Mouse (Mus musculus) hindbrain, embryonic 10.5 days (tissue): ENCODE data around the gene Mpnd. TPM values are rescaled to one million over a fixed set of nuclear protein-coding genes. Genes with fewer than 3 reads are reported as not detected.

Experiments used
- DNase-seq: peaks from one replicate; pipeline ENCODE4 v3.0.0-alpha.2; 2017; ENCODE audit warnings: low spot score
- H3K27ac ChIP-seq: fragments of 300-500 bp; sonication (generic); 2 replicates; pipeline ENCODE4 v1.5.1; 2016; ENCODE audit warnings: mild to moderate bottlenecking, moderate library complexity
- H3K27me3 ChIP-seq: fragments of 300-500 bp; sonication (generic); 2 replicates; pipeline ENCODE4 v1.6.1; 2016; ENCODE audit warnings: mild to moderate bottlenecking; ENCODE audit not compliant: poor library complexity, insufficient read depth, severe bottlenecking
- H3K36me3 ChIP-seq: fragments of 300-500 bp; sonication (generic); 2 replicates; pipeline ENCODE4 v1.6.1; 2016; ENCODE audit warnings: mild to moderate bottlenecking, moderate library complexity
- H3K4me1 ChIP-seq: fragments of 300-500 bp; sonication (generic); replicated peaks from 2 replicates; pipeline ENCODE4 v1.6.1; 2016; ENCODE audit warnings: mild to moderate bottlenecking
- H3K4me3 ChIP-seq: fragments of 300-500 bp; sonication (generic); 2 replicates; pipeline ENCODE4 v1.5.1; 2016; ENCODE audit warnings: mild to moderate bottlenecking, moderate library complexity
- H3K9me3 ChIP-seq: fragments of 300-500 bp; sonication (generic); 2 replicates; pipeline ENCODE4 v1.6.1; 2016; ENCODE audit warnings: mild to moderate bottlenecking, moderate library complexity
- WGBS: fragments of 180-500 bp; shearing (Covaris S2); methylation state at CpG from one replicate; pipeline ENCODE4 v1.1.7; 2016; 5-methylcytosine and 5-hydroxymethylcytosine counted together
- polyA plus RNA-seq: library from polyadenylated mRNA; unstranded; fragments of >200 nt; fragmentation: Nextera tagmentation; extraction: Ambion mirVana; gene quantifications from 2 replicates; pipeline ENCODE4 v1.2.1, GENCODE M21; 2016

The Mpnd gene
- polyA plus RNA-seq, 1 experiment from 2014 or later: 177 TPM

DNA sequence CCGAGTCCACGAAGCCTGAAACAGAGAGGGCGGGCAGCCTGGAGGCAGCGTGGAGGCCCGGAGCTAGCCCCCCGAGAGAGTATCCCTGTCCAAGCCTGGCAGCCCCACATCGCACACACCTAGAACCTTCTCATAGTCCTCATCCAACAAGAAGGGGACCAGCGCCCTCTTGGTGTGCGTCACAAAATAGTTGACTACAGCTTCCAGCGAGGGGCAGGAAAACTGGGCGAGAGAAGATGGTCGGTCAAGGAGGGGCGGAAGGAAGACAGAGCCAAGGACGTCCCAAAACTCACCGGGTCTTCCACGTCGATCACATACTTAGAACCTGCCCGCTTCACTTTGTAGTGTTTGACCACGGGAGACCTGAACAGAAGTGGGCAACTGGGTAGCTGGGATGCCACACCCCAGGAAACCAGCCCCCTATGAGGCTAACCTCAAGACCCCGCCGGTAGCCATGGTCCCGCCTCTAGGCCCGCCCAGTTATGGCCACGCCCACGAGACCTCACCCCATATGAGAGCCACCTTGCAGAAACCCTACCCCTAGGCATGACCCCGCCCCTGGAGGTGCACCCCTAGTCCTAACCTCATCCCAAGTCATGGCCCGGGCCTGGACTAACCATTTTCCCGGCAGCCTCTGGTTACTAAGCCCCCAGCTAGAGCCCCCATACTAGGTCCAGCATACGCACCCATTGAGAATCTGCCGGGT lies 5.6 kb upstream of the Mpnd start:
- peak; percentile 36 for DNase-seq
- WGBS: 7% methylated on average over 30 of the region's 30 CpGs
- Histone ChIP-seq H3K36me3 (peaks cover 30% of the 10 kb centered on the region), H3K4me3 (peak overlapping the region; percentile 44), H3K27ac (0 out of 2 replicates have a peak overlapping the region, but pooled peaks have one; percentile 9), H3K9me3 (no peaks in the 10 kb centered on the region), H3K27me3 (peaks cover 37% of the 10 kb centered on the region), H3K4me1 (peaks cover 11% of the 10 kb centered on the region)

DNA sequence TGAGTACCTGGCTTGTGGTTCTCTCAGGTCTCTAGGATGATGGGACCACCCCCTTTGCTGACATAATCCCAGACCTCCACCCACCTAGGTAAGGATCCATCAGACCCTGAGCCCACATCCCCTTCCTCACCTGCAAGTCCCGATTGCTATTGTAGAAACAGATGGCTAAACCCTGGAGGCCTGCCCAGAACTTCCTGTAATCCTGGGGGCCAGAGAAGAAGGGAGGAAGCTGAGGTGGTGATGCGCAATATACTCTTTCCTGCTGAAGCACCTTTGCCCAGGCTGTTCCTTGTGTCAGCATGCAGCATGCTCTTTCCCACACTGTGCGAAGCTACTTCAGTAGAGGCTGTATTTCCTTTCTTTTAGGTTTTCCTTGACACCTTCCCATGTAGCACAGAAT lies 2.5 kb upstream of the Mpnd start:
- Histone ChIP-seq H3K27ac (no peak overlapping the region), H3K4me1 (peaks cover 22% of the 10 kb centered on the region), H3K36me3 (no peaks in the 10 kb centered on the region), H3K27me3 (peaks cover 44% of the 10 kb centered on the region), H3K9me3 (no peaks in the 10 kb centered on the region), H3K4me3 (no peak overlapping the region)
- WGBS: 86% methylated on average over 3 of the region's 3 CpGs
- no peak for DNase-seq

DNA sequence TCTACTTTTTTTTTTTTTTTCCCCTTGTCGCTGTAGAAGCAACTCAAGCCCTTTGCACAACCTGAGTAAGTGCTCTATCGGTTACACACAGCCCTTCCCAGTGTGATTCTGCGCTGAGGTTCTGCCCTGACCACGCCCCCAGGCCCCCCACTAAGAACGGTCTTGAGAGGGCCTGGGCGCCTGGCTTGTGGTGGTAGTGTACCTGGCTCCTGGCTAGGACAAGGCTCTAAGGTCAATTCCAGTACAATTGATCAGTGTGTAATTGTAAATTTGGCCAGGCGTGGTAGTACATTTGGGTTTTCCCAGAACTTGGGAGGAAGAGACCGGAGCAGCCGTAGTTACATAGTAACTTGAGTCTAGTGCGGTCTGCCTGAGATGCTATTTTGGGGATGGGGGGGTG lies 1.4 kb downstream of the Mpnd start:
- peaks cover 18% of the 10 kb centered on the region for H3K36me3 ChIP-seq
- peaks cover 44% of the 10 kb centered on the region for H3K4me1 ChIP-seq
- no peak overlapping the region for H3K4me3 ChIP-seq
- H3K27ac ChIP-seq: peak overlapping the region; percentile 94
- peaks cover 20% of the 10 kb centered on the region for H3K27me3 ChIP-seq
- no peaks in the 10 kb centered on the region for H3K9me3 ChIP-seq
- 45% methylated on average over 10 of the region's 10 CpGs for WGBS
- no peak for DNase-seq

DNA sequence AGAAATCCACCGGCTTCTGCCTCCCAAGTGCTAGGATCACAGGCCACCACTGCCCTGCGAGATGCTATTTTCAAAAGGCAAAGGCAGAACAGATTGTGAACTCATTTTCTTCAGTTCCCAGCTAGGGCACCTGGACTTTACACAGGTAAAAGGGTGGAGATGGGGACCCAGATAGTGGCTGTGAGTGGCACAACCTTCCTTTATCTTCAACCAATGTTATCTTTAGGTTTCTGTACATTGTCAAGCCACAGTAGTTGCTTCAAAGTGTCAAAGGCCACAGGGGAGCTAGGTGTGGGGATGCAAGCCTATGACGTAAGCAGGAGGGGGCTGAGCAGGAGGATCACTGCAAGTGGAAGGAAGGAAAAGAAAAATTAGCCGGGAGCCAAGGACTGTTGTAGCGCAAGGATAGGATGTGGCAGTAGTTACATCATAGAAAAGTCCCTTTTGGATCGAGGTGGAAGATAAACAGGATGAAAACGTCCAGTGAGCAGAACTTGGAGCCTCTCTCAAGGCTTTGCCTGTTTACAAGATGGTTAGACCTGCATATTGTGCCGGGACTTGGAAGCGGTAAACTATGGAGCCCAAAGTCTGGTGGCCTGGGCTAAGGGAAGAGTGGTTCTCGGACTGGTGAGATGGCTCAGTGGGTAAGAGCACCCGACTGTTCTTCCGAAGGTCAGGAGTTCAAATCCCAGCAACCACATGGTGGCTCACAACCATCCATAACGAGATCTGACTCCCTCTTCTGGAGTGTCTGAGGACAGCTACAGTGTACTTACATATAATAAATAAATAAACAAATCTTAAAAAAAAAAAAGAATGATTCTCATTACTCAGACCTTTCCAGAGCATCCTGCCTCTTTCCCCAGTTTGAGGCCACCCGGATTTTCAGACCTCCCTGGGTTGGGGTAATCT lies 2.2 kb downstream of the Mpnd start:
- 34% methylated on average over 14 of the region's 14 CpGs for WGBS
- H3K27me3 ChIP-seq: peaks cover 16% of the 10 kb centered on the region; the same call in 1 of the 2 replicates
- H3K4me3 ChIP-seq: peak overlapping the region; percentile 82
- peak; percentile 39 for DNase-seq
- H3K36me3 ChIP-seq: peaks cover 25% of the 10 kb centered on the region
- peaks cover 44% of the 10 kb centered on the region for H3K4me1 ChIP-seq
- no peaks in the 10 kb centered on the region for H3K9me3 ChIP-seq
- H3K27ac ChIP-seq: peak overlapping the region; percentile 94

DNA sequence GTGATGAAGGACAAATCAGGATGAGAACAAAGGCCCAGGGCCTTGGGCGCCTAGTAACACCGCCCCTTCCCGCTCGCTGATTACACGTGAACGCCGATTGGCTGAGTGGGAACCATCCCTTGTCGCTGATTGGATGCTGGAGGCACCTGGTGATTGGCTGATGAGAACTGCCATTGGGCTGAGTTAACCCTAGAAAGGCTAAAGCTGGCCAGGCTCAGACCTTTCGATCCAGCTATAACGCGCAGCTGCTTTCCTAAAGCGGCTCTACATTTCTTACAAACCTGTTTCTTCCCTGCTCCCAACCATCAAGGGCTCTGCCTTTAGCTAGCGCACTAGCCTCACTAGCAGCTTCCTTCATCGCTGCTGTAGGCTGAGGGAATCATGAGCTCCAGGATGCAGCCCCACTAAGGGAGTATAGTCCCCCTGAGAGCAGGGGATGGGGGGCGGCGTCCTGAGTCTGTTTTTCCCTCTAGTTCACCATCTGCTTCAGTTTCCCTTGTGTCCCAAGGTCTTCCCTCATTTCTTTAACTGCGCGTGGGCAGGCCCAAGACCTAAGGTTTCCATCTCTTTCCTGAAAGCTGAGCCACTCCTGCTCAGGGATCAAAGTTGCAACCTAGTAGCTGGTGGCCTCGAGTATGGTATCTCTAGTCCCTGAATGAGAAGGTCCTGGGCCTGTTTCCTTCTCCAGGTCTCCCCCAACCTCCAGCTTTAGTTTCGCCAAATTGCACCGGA lies 3.0 kb downstream of the Mpnd start:
- H3K36me3 ChIP-seq: peaks cover 32% of the 10 kb centered on the region
- under 1% methylated on average over 21 of the region's 21 CpGs for WGBS
- peaks cover 16% of the 10 kb centered on the region; the same call in 1 of the 2 replicates for H3K27me3 ChIP-seq
- no peaks in the 10 kb centered on the region for H3K9me3 ChIP-seq
- H3K27ac ChIP-seq: peak overlapping the region; percentile 94
- DNase-seq: peak; percentile 97
- H3K4me1 ChIP-seq: peaks cover 44% of the 10 kb centered on the region
- H3K4me3 ChIP-seq: peak overlapping the region; percentile 82

DNA sequence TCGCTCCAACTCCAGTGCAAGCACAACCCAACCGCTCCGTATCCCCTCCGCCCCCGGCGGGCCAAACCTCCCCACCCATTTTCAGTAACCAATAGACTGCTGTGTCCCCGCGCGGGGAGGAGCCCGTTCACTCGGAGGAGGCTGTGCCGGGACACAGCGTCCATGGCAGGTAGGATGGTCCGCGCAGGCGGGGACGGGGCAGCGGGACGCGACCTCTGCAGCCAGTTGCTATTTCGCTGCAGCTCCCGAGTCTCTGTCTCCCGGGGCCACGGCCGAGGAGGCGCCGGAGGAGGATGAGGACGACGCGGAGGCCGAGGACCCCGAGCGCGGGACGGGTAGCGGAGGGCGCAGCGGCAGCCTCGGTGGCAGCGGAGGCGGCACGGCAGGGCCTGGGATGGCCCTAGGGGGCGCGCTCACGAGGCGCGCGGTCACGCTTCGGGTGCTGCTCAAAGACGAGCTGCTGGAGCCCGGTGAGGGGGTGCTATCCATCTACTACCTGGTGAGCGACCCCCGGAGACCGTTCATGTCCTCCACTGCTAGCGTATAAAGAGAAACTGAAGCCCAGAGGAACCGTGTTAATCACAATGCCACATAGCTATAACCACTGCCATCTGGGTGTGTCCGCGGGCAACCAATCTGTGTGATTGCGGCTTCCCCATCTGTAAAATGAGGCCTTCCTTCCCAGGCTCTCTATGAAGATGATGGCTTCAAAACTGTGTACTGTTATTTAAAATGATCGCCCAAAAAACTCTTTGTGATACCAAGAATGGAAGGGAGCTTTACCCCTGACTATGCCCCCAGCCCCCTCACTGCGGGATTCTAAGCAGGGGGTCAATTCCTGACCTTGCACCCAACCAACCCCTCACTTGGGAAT lies 3.8 kb downstream of the Mpnd start:
- H3K27me3 ChIP-seq: peaks cover 13% of the 10 kb centered on the region; the same call in 1 of the 2 replicates
- H3K4me3 ChIP-seq: peak overlapping the region; percentile 82
- H3K9me3 ChIP-seq: no peaks in the 10 kb centered on the region
- peak overlapping the region; percentile 94 for H3K27ac ChIP-seq
- peak; percentile 93 for DNase-seq
- H3K36me3 ChIP-seq: peaks cover 40% of the 10 kb centered on the region
- WGBS: 1% methylated on average over 62 of the region's 62 CpGs
- peaks cover 44% of the 10 kb centered on the region for H3K4me1 ChIP-seq

DNA sequence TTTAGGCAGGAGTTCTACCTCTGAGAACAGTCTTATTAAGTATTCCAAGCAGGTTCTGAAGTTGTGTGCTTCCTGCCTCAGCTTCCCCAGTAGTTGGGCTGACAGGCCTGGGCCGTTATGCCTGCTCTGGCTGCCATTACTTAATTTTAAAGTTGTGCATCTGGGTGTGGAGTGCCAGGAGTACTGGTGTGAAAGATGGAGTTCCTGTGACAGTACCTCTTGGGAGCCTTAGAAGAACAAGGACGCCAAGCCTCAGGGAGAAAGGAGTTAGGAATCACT lies 4.4 kb downstream of the Mpnd start:
- H3K4me3 ChIP-seq: peak overlapping the region; percentile 82
- H3K27ac ChIP-seq: peak overlapping the region; percentile 94
- WGBS: 42% methylated on average over 2 of the region's 2 CpGs
- peaks cover 46% of the 10 kb centered on the region for H3K36me3 ChIP-seq
- H3K9me3 ChIP-seq: no peaks in the 10 kb centered on the region
- peaks cover 7% of the 10 kb centered on the region; the same call in 1 of the 2 replicates for H3K27me3 ChIP-seq
- DNase-seq: no peak
- H3K4me1 ChIP-seq: peaks cover 44% of the 10 kb centered on the region

DNA sequence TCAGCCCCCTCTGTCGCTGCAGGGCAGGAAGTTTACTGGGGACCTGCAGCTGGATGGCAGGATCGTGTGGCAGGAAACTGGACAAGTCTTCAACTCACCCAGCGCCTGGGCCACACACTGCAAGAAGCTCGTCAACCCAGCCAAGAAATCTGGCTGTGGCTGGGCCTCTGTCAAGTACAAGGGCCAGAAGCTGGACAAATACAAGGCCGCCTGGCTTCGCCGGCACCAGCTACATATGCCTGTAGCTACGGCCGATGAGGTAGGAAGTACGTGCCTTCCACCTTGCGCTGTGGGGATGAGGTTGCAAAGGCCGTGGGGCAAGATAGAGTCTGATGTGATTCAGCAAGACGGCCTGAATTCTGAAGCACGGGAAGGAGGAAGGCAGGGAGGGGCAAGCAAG lies 4.7 kb downstream of the Mpnd start:
- DNase-seq: no peak
- H3K9me3 ChIP-seq: no peaks in the 10 kb centered on the region
- H3K27me3 ChIP-seq: 0 out of 2 replicates have a peak, but pooled peaks cover 4% of the 10 kb centered on the region
- H3K27ac ChIP-seq: peak overlapping the region; percentile 94
- peaks cover 44% of the 10 kb centered on the region for H3K4me1 ChIP-seq
- peak overlapping the region; percentile 82 for H3K4me3 ChIP-seq
- WGBS: 71% methylated on average over 14 of the region's 14 CpGs
- H3K36me3 ChIP-seq: peaks cover 49% of the 10 kb centered on the region

DNA sequence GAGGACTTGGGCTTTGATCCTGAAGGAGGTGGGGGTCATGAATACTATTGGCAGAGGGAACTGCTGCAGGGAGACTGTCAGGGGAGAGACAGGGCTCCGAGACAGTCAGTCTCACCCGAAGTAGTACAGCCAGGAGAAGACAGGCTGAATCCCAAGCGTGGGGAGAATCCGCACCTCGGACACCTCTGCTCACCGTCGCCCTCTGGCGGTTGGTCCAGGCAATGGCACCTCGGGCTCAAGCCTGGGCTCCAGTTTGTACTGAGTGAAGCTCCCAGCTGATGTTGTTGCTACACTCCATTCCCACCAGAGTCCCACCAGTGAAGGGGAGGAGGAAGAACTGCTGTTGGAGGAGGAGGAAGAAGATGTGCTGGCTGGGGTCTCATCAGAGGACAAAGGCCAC lies 5.2 kb downstream of the Mpnd start:
- WGBS: 5% methylated on average over 9 of the region's 9 CpGs
- H3K4me3 ChIP-seq: peak overlapping the region; percentile 82
- H3K36me3 ChIP-seq: peaks cover 53% of the 10 kb centered on the region
- peak overlapping the region; percentile 94; the same call in 1 of the 2 replicates for H3K27ac ChIP-seq
- DNase-seq: peak; percentile 82
- H3K27me3 ChIP-seq: no peaks in the 10 kb centered on the region
- no peaks in the 10 kb centered on the region for H3K9me3 ChIP-seq
- peaks cover 44% of the 10 kb centered on the region for H3K4me1 ChIP-seq

DNA sequence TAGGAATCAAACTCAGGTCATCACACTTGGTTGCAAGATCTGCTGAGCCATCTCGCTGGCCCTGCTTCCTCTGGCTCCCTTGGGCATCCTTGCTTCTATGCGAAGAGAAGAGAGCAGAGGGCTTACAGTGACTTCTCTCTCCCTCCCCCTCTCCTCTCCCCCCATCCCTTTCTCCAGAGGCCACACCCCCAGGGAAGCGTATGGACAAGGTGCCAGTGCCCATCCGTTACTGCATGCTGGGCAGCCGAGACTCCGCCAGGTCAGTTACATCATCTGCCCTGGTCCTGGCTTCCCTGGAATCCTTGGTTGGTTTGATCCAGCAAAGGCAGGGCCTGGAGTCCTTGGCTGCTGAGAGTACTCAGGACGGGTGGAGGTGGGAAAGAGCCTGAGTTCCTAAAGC lies 5.9 kb downstream of the Mpnd start:
- Histone ChIP-seq H3K4me1 (peaks cover 44% of the 10 kb centered on the region), H3K27ac (no peak overlapping the region), H3K36me3 (peaks cover 61% of the 10 kb centered on the region), H3K9me3 (no peaks in the 10 kb centered on the region), H3K4me3 (no peak overlapping the region), H3K27me3 (no peaks in the 10 kb centered on the region)
- no peak for DNase-seq
- WGBS: 91% methylated on average over 7 of the region's 7 CpGs

DNA sequence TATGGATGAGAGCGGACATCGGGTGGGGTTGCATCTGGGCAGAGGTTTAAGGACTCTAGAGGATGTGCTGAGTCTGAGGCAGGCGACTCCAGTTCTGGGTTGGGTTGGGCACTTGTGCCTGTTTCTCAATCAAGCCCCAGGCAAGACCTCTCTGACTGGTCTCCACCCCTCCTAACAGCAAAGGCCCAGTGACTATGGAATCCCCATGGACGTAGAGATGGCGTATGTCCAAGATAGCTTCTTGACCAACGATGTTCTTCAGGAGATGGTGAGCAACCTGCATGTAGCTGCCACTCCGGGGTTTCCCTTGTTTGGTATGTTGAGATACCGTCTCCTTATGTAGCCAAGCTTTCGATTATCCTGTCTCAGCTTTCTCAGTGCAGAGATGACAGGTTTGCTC lies 9.8 kb downstream of the Mpnd start:
- H3K27ac ChIP-seq: no peak overlapping the region
- WGBS: 94% methylated on average over 9 of the region's 9 CpGs
- H3K36me3 ChIP-seq: peaks cover 99% of the 10 kb centered on the region

DNA sequence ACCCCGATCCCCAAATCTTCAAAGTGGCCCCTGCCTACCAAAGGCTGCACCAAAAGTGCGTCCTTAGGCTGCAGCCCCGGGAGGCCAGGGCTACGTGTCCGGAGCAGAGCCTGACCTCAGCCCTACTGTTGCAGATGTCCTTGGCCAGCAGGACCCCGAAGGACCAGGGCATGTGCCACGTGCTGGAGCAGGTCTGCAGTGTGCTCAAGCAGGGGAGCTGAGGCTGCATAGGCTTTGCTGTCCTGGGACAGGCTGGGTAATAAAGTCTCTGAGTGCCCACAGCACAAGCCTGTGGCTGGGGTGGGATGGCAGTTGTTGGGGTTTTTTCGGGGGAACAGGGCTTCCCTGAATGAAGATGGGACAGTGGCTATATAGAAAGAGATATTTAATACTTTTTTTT lies 10.9 kb downstream of the Mpnd start:
- Histone ChIP-seq H3K27ac (no peak overlapping the region), H3K27me3 (no peaks in the 10 kb centered on the region), H3K9me3 (no peaks in the 10 kb centered on the region), H3K4me1 (peaks cover 4% of the 10 kb centered on the region), H3K4me3 (no peak overlapping the region), H3K36me3 (peaks cover 98% of the 10 kb centered on the region)
- WGBS: 85% methylated on average over 8 of the region's 8 CpGs
- DNase-seq: no peak

More for the DNA sequence above, 9.8 kb downstream of the Mpnd start:
- DNase-seq: no peak
- Histone ChIP-seq H3K4me1 (peaks cover 14% of the 10 kb centered on the region), H3K27me3 (no peaks in the 10 kb centered on the region), H3K4me3 (no peak overlapping the region), H3K9me3 (no peaks in the 10 kb centered on the region)
